Mouse (Mus musculus) embryo, embryonic 11 days (tissue): ENCODE data around the gene U2af1.
A peak's percentile ranks its signal among the peaks of the same experiment; 100 is the strongest.
"Not testable (repeated sequence)": the region's sequence is repeated elsewhere in the genome, so short reads cannot be mapped to it uniquely, and the experiment has no call there.

Experiments used
- DNase-seq: peaks from one replicate; pipeline ENCODE4 v3.0.0-alpha.2; 2015

Gene U2af1

DNA sequence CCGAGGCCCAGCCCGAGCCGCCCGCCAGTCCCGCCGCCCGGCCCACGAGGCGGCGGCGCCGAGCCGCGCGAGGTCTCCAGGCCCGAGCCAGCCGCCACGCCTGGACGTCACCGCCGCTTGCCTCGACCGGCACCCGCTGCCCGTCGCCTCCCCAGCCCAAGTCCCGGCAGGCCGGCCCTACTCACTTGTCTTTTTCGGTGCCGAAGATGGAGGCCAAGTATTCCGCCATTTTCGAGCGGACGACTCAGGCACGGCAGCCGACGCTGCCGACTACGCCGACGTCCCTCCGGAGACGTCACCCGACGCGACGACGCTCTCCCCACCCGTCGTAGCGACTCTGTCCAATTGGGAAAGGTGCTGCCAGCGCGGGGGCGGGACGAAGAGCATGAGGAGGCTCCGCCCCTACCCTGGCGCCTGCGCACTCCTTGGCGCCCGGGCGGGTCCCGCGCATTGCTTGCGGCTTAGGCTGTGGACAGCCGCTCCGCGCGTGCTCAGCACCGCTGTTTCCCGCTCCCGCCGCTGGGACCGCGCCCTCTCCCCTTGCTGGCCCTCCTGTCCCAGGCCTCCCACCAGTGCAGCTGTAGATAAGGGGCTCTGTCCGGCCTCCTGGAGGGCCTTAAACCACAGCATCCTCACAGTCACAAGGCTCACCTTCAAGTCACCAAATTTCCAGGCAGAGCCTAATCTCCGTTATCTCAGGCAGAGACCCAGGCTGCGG is at the start of gene U2af1:
Gene U2af1 (minus strand): TSS at position 425 of the 718 bp plus-strand sequence.
- peak; percentile 99 for DNase-seq

DNA sequence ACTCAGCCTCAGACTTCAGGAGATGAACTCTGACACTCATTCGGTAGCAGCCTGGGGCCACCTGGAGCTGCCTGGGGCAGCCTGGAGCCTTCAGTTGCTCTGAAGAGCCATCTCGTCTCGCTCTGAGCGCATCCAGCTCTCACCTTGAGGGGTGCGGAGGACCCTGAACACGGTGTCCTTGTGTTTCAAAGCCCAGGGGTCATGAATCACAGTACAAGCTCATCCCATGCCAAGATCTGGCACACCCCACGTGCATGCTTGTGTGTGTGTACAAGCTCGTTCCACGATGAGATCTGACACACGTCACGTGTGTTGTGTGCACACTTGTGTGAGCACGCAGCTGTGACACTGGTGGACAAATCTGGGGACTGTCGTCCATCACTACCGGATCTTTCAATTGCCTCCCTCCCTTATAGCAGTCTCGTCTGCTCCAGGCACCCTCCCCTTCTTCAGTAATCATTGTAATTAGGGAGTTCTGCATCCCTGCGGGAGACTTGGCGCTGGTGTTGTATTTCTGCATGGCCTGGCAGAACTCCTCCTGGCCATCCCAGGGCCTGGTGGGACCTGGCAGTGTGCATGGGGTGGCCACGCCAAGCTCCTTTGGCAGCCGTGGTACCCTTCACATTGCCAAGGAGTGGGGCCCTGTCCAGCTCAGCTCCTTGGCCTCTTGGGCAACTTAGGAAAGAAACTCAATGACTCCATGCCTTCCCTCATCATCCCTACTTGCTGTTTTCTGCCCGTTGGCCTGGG is 46.8 kb upstream of the U2af1 start:
- no peak for DNase-seq

- DNase-seq = no peak
Measured at GRCm38 (mm10) chr17:31703276-31703980, 44.7 kb upstream of the U2af1 start.

- no peak for DNase-seq
Measured at GRCm38 (mm10) chr17:31698347-31698746, 39.7 kb upstream of the U2af1 start.

- not testable (repeated sequence) for DNase-seq
Measured at GRCm38 (mm10) chr17:31695356-31695755, 36.7 kb upstream of the U2af1 start.

DNA sequence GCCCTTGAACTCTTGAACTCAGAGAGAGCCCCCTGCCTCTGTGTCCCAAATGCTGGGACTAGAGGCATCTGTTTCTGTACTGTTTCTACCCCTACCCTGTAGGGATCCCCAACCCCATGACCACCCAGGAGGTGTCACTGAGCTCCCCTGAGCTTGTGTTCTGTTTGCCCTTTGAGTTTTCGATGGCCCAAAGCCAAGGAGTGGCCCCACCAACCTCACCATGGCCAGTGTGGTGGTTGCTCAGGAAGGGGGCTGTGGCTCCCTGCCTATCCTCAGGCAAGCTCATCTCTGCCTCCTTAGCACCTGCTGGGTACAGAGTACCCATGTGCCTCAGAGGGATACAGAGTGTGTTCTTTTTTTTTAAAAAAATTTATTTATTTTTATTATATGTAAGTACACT is 36.3 kb upstream of the U2af1 start:
- no peak for DNase-seq

GRCm38 (mm10) chr17:31694023-31694376 is 35.3 kb upstream of the U2af1 start:
- no peak for DNase-seq

DNA sequence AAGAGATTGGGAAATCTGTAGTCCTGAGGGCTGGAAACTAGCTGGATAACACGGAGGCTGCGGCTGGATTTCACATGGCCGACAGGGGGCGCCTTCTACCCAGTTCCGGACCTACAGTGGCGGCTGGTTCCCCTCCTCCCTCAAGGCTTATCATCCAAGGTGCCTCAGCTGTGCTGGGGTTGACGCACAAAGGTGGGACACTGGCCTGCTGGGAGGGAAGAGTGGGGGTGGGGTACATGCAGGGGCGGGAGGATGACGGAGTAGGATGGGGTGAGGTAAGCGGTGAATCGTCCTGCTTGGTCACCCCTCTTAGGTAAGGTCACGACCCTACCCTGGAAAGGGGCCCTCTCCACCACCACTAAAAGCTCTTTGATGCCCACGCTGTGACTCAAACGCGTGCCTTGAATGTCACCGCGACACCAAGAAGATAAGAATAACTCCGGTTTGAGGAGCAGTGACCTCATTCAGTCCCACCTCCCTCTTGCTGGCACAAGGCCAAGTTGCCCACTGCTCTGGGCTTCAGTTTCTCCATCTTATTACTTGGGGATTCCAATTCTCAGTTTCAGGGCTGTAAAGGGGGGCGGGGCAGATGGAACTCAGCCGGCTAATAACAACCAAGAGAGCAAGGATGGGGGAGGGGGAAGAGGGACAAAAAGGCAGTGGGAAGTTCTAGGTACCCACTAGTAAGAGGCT is 34.8 kb upstream of the U2af1 start:
- peak; percentile 82 for DNase-seq

DNA sequence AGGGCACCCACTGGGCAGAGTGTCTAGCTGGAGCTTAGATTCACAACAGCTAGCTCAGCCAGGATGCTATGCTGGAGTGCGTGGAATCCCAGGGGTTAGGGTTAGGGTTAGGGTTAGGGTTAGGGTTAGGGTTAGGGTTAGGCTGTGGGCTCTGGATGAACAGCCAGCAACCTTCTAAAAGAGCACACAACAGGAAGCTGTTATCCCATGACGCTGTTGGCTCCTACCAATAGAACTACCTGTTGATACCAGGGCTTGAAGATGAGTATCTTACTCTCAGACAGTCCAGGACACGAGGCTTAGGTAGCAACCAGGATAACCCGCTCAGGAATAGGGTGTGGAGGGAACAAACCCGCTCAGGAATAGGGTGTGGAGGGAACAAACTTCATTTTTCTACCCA is 34.2 kb upstream of the U2af1 start:
- DNase-seq = no peak

GRCm38 (mm10) chr17:31689606-31690005 is 30.9 kb upstream of the U2af1 start:
- no peak for DNase-seq

- no peak for DNase-seq
Measured at GRCm38 (mm10) chr17:31688112-31688511, 29.4 kb upstream of the U2af1 start.

DNA sequence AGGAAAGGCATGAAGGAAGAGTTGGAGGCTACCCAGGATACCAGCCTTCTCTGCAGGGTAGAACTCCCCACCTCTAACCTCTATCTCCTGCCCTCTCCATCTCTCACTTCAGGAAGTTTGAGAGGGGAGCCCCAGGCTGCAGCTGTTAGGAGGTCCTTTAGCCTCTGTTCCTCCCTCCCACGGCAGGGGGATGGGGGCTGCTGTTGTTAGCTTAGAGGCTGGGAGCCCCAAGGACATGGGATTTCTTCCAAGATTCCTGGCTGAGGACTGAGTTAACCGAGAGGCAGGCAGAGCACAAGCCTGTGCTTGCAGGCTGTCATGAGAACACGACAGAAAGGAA is 27.5 kb upstream of the U2af1 start:
- DNase-seq = peak; percentile 34

DNA sequence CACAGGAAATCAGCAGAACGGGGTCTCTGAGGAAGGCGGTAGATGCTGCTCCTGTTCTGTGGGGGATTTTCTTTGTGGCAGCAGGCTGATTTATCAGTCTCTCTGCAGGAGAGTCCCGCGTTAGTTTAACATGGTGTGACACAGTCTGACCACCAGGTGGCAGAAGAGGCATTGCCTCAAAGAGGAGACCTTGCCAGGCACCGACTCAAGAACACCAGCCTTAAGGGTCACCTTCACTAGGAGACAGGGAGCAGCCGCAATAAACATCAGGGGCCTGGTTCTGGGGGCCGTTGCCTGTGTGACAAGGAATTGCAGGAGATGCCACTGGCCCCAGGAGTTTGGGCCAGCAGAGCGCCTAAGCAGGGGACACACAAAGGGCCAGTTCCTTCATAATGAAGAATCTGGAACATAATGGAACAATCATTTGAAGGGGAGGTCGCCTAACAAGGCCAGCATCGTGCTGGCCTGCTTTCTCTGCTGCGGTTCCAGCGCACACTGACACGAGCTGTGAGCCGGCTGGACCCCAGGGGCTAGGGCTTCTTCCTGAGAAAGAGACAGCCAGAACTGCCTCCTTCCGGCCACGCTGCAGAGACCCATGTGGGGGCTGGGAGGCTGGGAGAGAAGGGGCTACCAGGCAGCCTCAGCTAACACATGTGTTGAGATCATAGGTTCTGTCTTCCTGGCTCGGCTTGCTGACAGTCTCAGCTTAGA is 27.0 kb upstream of the U2af1 start:
- peak; percentile 92 for DNase-seq

- no peak for DNase-seq
Measured at GRCm38 (mm10) chr17:31680450-31680849, 21.8 kb upstream of the U2af1 start.

GRCm38 (mm10) chr17:31677507-31677906 is 18.8 kb upstream of the U2af1 start, which contains the start of gene Cryaa:
Gene Cryaa (plus strand): TSS chr17:31677807.
- no peak for DNase-seq

DNA sequence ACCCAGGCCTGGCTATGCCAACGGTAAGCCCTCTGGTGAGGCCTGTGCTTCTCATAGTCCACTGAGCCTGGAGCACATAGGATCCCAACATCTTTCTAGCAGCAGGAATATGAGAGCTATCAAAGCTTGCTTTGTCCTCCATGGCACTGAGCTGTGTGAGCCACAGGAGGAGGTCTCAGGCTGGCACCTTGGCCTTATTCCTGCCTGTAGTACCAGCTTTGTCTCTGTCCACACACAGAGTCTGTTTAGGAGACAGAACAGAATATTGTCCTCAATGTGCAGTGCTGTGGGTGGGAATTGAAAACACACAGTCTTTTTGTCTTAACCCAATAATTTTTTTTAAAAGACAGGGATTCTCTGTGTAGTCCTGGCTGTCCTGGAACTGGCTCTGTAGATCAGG is 15.7 kb upstream of the U2af1 start:
- no peak for DNase-seq

GRCm38 (mm10) chr17:31672279-31672678 is 13.6 kb upstream of the U2af1 start:
- DNase-seq = no peak

GRCm38 (mm10) chr17:31671698-31672097 is 13.0 kb upstream of the U2af1 start:
- DNase-seq = no peak

DNA sequence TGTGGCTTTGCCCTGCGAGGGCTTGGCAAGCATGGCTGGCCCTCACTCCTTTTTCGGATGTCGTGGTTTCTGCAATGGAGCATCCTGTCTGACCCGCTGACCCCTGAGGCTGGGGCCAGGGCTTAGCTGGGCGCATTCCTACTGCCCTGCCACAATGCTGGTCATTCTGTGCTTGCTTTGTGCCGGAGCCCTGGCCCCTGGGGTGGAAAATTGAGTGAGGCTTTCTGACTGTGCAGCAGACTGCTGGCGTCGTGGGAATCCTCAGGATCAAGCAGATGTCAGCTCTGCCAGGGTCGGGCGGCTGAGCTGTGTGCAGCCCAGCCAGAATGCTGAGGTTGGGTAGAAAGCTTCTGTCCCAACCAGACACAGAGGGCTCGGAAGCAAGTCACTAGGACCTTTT is 11.5 kb upstream of the U2af1 start:
- peak; percentile 62 for DNase-seq

DNA sequence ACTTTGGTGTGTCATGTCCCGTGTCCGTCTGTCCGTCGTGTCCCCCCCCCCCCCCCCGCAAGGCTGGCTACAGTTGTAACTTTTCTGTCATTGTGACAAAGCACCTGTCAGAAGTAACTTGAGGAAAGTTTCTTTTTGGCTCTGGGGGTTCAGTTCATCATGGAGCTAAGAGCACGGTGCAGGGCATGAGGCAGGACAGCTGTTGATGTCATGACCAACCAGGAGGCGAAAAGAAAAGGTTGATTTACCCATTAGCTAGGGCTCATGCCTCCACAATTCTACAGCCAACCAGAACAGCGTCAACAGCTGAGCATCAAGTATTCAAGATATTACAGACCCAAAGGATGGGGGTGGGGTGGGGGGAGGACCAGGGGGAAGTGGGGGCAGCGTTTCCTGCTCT is 9.6 kb upstream of the U2af1 start:
- DNase-seq = no peak

- DNase-seq = peak; percentile 82
Measured at GRCm38 (mm10) chr17:31664760-31665159, 6.1 kb upstream of the U2af1 start.

DNA sequence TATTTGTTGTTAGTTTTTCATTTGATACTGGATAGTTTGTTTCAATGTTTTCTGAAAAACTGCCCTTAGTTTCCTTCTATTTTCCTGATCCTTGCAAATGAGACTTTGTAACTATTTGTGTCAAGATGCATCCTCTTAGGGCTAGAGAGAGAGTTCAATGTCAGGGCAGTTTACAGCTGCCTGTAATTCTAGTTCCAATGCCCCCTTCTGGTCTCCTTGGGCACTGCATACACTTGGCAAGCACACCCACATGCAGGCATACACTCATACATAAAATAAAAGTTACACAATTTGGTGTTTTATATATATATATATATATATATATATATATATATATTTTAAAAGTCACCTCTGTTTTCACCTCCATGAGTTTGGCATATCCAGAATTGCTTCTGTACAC is 4.2 kb upstream of the U2af1 start:
- no peak for DNase-seq
